Mouse (Mus musculus): Measurements from ENCODE around the gene Trim11.

Gene Trim11

GRCm38 (mm10) chr11:58957226-58957914, 20.5 kb upstream of the Trim11 start:
- no peak for DNase-seq

GRCm38 (mm10) chr11:58958536-58958935, 19.4 kb upstream of the Trim11 start:
- DNase-seq = no peak

DNA sequence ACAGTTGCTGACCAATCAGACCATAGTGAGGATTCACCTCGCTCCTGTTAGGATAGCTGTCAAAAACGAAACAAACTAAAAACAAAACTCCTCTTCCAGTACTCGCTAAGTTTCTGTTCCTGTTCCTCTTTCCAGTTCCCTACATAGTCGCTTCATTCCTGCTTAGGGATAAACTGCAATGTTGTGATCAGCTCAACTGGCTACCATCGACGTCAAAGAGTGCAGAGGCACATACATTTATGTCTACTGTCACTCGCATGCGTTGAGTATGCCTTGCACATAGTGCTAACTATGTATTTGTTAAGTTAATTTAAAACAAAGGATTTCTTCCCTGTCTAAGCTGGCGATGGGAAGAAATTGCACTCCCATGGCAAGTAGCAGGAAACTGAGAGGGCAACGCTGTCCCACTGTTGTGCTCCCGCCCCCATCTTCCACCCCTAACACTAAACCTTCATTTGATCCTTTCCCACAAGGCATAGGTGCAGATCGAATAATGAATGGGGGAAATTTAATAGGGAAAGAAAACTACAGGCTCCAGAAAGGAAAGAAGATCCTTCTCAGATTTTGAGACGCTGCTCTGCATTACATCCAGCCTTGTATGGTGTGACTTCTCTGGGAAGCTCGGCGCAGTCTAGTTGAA, 18.6 kb upstream of the Trim11 start:
- DNase-seq = no peak

DNA sequence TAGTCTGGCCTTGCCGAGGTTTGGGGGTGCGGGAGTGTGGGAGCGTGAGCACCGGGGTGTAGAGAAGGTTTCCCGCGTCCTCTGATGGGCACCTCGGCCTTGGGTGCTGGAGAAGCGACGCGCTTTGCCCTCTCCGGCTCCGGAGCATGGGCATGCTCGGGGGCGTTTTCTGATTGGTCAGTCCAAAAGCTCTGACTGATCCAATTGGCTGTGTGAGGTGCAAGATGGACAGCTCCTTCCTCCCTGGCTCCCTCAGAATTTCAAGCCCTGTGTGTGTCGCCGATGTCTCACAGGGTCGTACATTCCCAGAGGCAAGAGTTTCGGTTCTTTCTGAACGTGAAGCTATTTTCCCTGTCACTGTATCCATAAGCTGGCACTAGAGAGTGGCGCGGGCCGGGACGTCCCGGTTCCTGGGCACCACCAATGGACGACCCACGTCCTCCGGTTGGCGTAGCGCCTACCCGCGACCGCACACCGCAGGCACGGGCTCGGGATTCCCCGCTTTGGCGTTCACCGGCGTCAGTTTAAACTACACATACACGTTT, 17.9 kb upstream of the Trim11 start:
- DNase-seq = peak; percentile 61 to 72

GRCm38 (mm10) chr11:58961364-58962177, 16.3 kb upstream of the Trim11 start:
- DNase-seq = no peak

- DNase-seq = peak in 1 of 2 experiments; percentile 44
Measured at GRCm38 (mm10) chr11:58963543-58963942, 14.3 kb upstream of the Trim11 start.

- DNase-seq = no peak
Measured at GRCm38 (mm10) chr11:58964216-58964615, 13.7 kb upstream of the Trim11 start.

DNA sequence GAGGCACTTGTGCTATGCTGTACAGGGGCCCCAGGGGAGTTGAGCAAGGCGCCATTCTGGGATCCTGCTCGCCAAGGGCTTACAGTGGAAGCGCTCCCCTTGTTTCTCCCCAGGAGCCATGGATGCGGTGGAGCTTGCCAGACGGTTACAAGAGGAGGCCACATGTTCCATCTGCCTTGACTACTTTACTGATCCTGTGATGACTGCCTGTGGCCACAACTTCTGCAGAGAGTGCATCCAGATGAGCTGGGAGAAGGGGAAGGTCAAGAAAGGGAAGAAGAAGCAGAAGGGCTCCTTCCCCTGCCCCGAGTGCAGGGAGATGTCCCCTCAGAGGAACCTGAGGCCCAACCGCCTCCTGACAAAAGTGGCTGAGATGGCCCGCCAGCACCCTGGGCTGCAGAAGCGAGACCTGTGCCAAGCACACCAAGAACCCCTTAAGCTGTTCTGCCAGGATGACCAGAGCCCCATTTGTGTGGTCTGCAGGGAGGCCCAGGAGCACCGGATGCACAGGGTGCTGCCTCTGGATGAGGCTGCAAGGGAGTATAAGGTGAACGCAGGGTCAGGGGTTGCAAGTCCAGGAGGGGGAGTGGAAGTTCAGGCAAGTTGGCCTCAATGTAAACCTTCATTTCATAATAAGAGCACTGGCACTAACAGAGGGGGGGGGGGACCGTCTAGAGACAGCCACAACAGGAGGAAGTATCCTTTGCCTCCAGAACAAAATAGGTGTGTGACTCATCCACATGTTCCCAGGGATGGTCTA, 12.7 kb upstream of the Trim11 start:
- no peak for DNase-seq

GRCm38 (mm10) chr11:58967346-58967745, 10.5 kb upstream of the Trim11 start:
- DNase-seq = peak in 1 of 2 experiments; percentile 46

GRCm38 (mm10) chr11:58968551-58968950, 9.3 kb upstream of the Trim11 start:
- no peak for DNase-seq

GRCm38 (mm10) chr11:58969027-58969426, 8.9 kb upstream of the Trim11 start:
- DNase-seq = no peak

DNA sequence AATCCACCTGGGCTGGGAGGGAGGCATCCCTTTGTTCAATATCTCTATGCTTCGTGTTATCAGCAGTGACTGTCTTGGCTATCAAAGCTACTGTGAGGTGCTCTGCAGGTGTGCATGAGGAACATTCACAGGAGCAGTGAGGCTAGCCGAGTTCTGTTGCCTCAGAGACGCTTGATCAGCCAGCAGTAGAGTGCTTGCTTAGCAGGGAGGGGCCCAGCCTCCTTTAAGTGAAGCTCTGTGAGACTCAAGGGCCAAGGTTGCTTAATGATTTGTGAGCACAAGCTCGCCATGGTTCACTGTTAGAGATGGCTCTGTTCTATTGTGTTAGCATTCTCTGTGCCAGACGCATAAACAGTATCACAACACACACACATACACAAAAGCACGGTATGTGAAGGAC, 8.2 kb upstream of the Trim11 start:
- no peak for DNase-seq

DNA sequence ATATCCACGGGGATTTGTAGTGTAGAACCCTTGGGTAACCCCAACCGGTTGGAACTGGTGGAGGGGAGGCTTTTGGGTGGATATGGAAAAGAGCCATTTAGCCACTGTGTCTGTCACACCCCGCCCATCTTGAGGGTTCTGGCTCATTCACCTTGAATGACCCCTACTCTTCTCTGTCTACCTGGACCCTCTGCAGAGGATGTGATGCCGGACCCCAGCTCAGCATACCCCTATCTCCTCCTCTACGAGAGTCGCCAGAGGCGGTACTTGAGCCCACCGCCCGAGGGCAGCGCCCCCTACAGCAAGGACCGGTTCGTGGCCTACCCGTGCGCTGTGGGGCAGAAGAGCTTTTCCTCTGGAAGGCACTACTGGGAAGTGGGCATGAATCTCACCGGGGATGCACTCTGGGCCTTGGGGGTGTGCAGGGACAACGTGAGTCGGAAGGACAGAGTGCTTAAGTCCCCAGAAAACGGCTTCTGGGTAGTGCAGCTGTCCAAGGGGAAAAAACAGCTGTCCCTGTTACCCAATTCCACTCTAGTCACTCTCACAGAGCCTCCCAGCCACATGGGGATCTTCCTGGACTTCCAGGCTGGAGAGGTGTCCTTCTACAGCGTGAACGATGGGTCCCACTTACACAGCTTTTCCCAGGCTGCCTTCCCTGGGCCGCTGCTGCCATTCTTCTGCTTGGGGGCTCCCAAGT, 6.9 kb upstream of the Trim11 start:
- DNase-seq = no peak

DNA sequence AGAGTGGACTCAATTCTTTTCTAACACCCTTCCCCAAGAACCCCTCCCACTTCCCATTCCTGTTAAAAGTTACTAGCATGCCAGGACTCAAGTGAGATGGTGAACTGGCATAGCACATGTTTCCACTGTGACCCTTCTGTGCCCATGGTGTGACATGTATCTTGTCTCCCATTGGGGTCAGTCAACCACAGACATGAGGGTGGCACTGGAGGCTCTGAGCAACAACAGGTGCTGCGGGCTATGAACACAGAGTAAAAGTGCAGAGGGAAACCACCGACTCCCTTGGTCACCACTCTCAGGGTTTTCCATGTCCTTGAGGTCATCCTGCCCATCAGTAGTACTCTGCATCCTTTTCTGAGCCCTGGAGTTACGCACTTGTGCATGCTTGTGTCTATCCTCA, 6.1 kb upstream of the Trim11 start:
- DNase-seq = no peak

DNA sequence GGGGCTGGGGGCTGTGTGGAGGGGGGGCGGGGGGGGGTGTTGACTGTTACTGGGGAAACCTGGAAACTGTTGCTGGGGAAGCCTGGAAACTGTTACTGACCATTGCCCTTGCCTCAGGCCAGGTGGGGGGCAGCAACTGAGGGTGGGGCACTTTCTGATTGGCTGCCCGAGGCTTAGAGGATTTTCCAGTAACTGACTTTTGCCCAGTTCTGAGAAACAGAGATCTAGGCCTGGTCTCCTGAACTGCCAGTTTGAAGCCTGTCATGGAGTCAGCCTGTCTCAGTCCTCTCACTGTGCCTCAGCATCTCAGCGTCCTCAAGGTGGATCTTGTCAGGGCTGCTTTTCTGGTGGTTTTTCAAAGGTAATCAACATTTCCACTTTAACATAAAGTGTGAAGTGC, 3.5 kb upstream of the Trim11 start:
- DNase-seq = no peak

- DNase-seq = peak; percentile 33 to 50
Measured at GRCm38 (mm10) chr11:58977150-58977549, 743 bp upstream of the Trim11 start.

DNA sequence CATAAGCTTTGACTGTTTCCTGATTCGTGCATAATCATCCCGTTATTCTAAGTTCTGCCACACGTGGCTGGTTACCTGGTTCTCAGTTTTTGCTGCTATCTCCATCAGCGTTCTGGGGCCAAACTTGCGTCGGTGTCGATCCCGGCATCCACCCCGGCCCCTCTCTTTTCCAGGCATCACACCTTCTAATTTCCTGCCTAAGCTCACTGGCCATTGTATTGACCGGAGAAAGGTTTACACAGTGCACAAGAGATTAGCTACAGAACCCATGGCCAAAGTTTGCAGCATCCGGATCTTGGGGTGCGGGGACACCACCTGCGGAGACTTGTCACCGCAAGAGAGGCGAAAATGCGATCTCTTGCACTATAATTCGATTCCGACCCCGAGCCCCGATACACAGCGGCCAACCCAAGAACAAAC, 276 bp upstream of the Trim11 start:
- DNase-seq = no peak

GRCm38 (mm10) chr11:58978706-58979030, 775 bp downstream of the Trim11 start:
- no peak for DNase-seq

DNA sequence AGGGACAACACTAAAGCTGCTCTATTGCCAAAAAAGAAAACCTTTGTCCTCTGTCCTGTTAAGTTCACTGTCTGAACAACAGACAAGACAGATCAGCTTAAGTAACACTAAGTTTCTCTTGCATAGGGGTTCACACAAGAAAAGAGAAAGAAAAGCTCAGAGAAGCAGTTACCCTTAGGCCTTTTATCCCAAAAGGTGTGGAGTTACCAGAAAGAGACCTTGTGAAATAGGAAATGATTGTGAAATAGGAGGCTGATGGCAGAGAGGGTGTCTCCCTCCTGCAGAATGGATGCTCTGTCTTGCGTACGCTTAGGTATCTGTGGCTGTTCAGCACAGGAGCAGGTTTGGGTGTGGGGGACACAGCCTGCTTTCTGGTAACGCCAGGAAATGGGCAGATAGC, 1.3 kb downstream of the Trim11 start:
- peak in 1 of 2 experiments; percentile 8 for DNase-seq

GRCm38 (mm10) chr11:58979661-58980060, 1.8 kb downstream of the Trim11 start:
- DNase-seq = no peak

- no peak for DNase-seq
Measured at GRCm38 (mm10) chr11:58980381-58980990, 2.6 kb downstream of the Trim11 start.

Measured in thymus, postnatal 36 days (tissue).